Mouse (Mus musculus): ENCODE measurements around the gene Masp1. TPM values are rescaled to one million over a fixed set of nuclear protein-coding genes. Genes with fewer than 3 reads are reported as not detected.

The Masp1 gene
- polyA plus RNA-seq, 2 experiments: 12.4 to 14.2 TPM

GRCm38 (mm10) chr16:23449946-23450345 is 70.7 kb downstream of the Masp1 start:
- Histone ChIP-seq H3K27ac (no peak overlapping the region), H3K4me2 (ENCODE audit: low read depth) (no peak overlapping the region), H3K4me1 (replicated peaks; ENCODE audit: control insufficient read depth in 2 of 2, insufficient read depth in 2 of 2, low read length in 1 of 2) (no peaks in the 10 kb centered on the region), H3K9ac (replicated peaks) (no peak overlapping the region), H3K9me3 (ENCODE audit: control insufficient read depth, low read length) (no peaks in the 10 kb centered on the region), H3K27me3 (ENCODE audit: control insufficient read depth, insufficient read depth, low read length) (no peaks in the 10 kb centered on the region), H3K4me3 (ENCODE audit: insufficient read depth in 1 of 2, low read depth in 2 of 2, low read length in 2 of 2) (no peak overlapping the region), H3K36me3 (replicated peaks; ENCODE audit: control insufficient read depth, insufficient read depth, low read depth) (no peaks in the 10 kb centered on the region)
- WGBS (ENCODE audit: insufficient replicate concordance): 56% methylated on average over 2 of the region's 2 CpGs
- TF ChIP-seq CTCF (IDR thresholded peaks at IDR 0.05; ENCODE audit: low read depth) (no peak), EP300 (IDR thresholded peaks at IDR 0.05; ENCODE audit: low read depth) (no peak)
- ATAC-seq (ENCODE audit: insufficient read depth): no peak
- no peak for DNase-seq (ENCODE audit: low read depth in 3 of 3, low spot score in 3 of 3)

GRCm38 (mm10) chr16:23444231-23444630 is 76.4 kb downstream of the Masp1 start:
- DNase-seq (ENCODE audit: low read depth in 3 of 3, low spot score in 3 of 3) (no peak), ATAC-seq (ENCODE audit: insufficient read depth) (no peak)
- Histone ChIP-seq H3K27ac (no peak overlapping the region), H3K4me3 (ENCODE audit: insufficient read depth in 1 of 2, low read depth in 2 of 2, low read length in 2 of 2) (no peak overlapping the region), H3K36me3 (replicated peaks; ENCODE audit: control insufficient read depth, insufficient read depth, low read depth) (no peaks in the 10 kb centered on the region), H3K4me2 (ENCODE audit: low read depth) (no peak overlapping the region), H3K9ac (replicated peaks) (no peak overlapping the region), H3K27me3 (ENCODE audit: control insufficient read depth, insufficient read depth, low read length) (no peaks in the 10 kb centered on the region), H3K9me3 (ENCODE audit: control insufficient read depth, low read length) (no peaks in the 10 kb centered on the region), H3K4me1 (replicated peaks; ENCODE audit: control insufficient read depth in 2 of 2, insufficient read depth in 2 of 2, low read length in 1 of 2) (no peaks in the 10 kb centered on the region)
- TF ChIP-seq EP300 (IDR thresholded peaks at IDR 0.05; ENCODE audit: low read depth): no peak
- no peak for TF ChIP-seq CTCF (IDR thresholded peaks at IDR 0.05; ENCODE audit: low read depth)
- WGBS (ENCODE audit: insufficient replicate concordance): 70% methylated on average over 4 of the region's 4 CpGs

GRCm38 (mm10) chr16:23437404-23438166 is 83.0 kb downstream of the Masp1 start:
- no peak overlapping the region for H3K4me3 ChIP-seq (ENCODE audit: insufficient read depth in 1 of 2, low read depth in 2 of 2, low read length in 2 of 2)
- no peaks in the 10 kb centered on the region for H3K4me1 ChIP-seq (replicated peaks; ENCODE audit: control insufficient read depth in 2 of 2, insufficient read depth in 2 of 2, low read length in 1 of 2)
- H3K9ac ChIP-seq (replicated peaks): no peak overlapping the region
- ATAC-seq (ENCODE audit: insufficient read depth): no peak
- no peak overlapping the region for H3K27ac ChIP-seq
- WGBS (ENCODE audit: insufficient replicate concordance): 52% methylated on average over 12 of the region's 12 CpGs
- H3K36me3 ChIP-seq (replicated peaks; ENCODE audit: control insufficient read depth, insufficient read depth, low read depth): no peaks in the 10 kb centered on the region
- TF ChIP-seq EP300 (IDR thresholded peaks at IDR 0.05; ENCODE audit: low read depth): no peak
- peak; percentile 42 for TF ChIP-seq CTCF (IDR thresholded peaks at IDR 0.05; ENCODE audit: low read depth)
- H3K4me2 ChIP-seq (ENCODE audit: low read depth): no peak overlapping the region
- H3K27me3 ChIP-seq (ENCODE audit: control insufficient read depth, insufficient read depth, low read length): no peaks in the 10 kb centered on the region
- H3K9me3 ChIP-seq (ENCODE audit: control insufficient read depth, low read length): no peaks in the 10 kb centered on the region
- no peak for DNase-seq (ENCODE audit: low read depth in 3 of 3, low spot score in 3 of 3)

GRCm38 (mm10) chr16:23429991-23430390 is 90.6 kb downstream of the Masp1 start:
- Histone ChIP-seq H3K9ac (replicated peaks) (no peak overlapping the region), H3K27me3 (ENCODE audit: control insufficient read depth, insufficient read depth, low read length) (no peaks in the 10 kb centered on the region), H3K4me3 (ENCODE audit: insufficient read depth in 1 of 2, low read depth in 2 of 2, low read length in 2 of 2) (no peak overlapping the region), H3K9me3 (ENCODE audit: control insufficient read depth, low read length) (no peaks in the 10 kb centered on the region), H3K36me3 (replicated peaks; ENCODE audit: control insufficient read depth, insufficient read depth, low read depth) (no peaks in the 10 kb centered on the region), H3K27ac (no peak overlapping the region), H3K4me2 (ENCODE audit: low read depth) (no peak overlapping the region), H3K4me1 (replicated peaks; ENCODE audit: control insufficient read depth in 2 of 2, insufficient read depth in 2 of 2, low read length in 1 of 2) (no peaks in the 10 kb centered on the region)
- WGBS (ENCODE audit: insufficient replicate concordance): 69% methylated on average over 8 of the region's 8 CpGs
- ATAC-seq (ENCODE audit: insufficient read depth) (no peak), DNase-seq (ENCODE audit: low read depth in 3 of 3, low spot score in 3 of 3) (no peak)
- TF ChIP-seq EP300 (IDR thresholded peaks at IDR 0.05; ENCODE audit: low read depth): no peak
- no peak for TF ChIP-seq CTCF (IDR thresholded peaks at IDR 0.05; ENCODE audit: low read depth)

GRCm38 (mm10) chr16:23428647-23429319 is 91.8 kb downstream of the Masp1 start, which contains the start of gene Rtp1:
TSS of gene Rtp1 (plus strand) at chr16:23429133.
- no peak for DNase-seq (ENCODE audit: low read depth in 3 of 3, low spot score in 3 of 3)
- no peaks in the 10 kb centered on the region for H3K27me3 ChIP-seq (ENCODE audit: control insufficient read depth, insufficient read depth, low read length)
- no peaks in the 10 kb centered on the region for H3K9me3 ChIP-seq (ENCODE audit: control insufficient read depth, low read length)
- ATAC-seq (ENCODE audit: insufficient read depth): no peak
- no peak within 1 kb of the TSS for H3K27ac ChIP-seq
- H3K4me3 ChIP-seq (ENCODE audit: insufficient read depth in 1 of 2, low read depth in 2 of 2, low read length in 2 of 2): no peak within 1 kb of the TSS
- no peaks in the 10 kb centered on the region for H3K36me3 ChIP-seq (replicated peaks; ENCODE audit: control insufficient read depth, insufficient read depth, low read depth)
- WGBS (ENCODE audit: insufficient replicate concordance): 69% methylated on average over 7 of the region's 7 CpGs
- TF ChIP-seq EP300 (IDR thresholded peaks at IDR 0.05; ENCODE audit: low read depth) (no peak), CTCF (IDR thresholded peaks at IDR 0.05; ENCODE audit: low read depth) (no peak)
- no peaks in the 10 kb centered on the region for H3K4me1 ChIP-seq (replicated peaks; ENCODE audit: control insufficient read depth in 2 of 2, insufficient read depth in 2 of 2, low read length in 1 of 2)
- no peak within 1 kb of the TSS for H3K4me2 ChIP-seq (ENCODE audit: low read depth)
- H3K9ac ChIP-seq (replicated peaks): no peak within 1 kb of the TSS
